Mouse (Mus musculus) small intestine, adult 2 months (tissue): ENCODE measurements at regions not wholly inside any gene's neighbourhood (a gene's known extent, or its start where the extent isn't known, plus 50 kb on each side); places are given as distances from the start of the nearest gene placed in this dataset.

Experiments used
- H3K27ac ChIP-seq: fragments of 200-500 bp; 2 replicates; pipeline ENCODE4 v1.5.1; 2012; ENCODE audit warnings: low read depth, low read length, control low read depth, inconsistent platforms; ENCODE audit not compliant: insufficient read depth
- H3K27me3 ChIP-seq: fragments of 200-500 bp; 2 replicates; pipeline ENCODE4 v1.6.1; 2012; ENCODE audit warnings: mild to moderate bottlenecking, moderate library complexity, low read length, inconsistent platforms; ENCODE audit not compliant: control insufficient read depth, insufficient read depth
- H3K36me3 ChIP-seq: fragments of 200-500 bp; 2 replicates; pipeline ENCODE4 v1.6.1; 2012; ENCODE audit warnings: mild to moderate bottlenecking, low read length, control low read depth, inconsistent platforms; ENCODE audit not compliant: control insufficient read depth, insufficient read depth
- H3K4me1 ChIP-seq: fragments of 200-500 bp; 2 replicates; pipeline ENCODE4 v1.6.1; 2012; ENCODE audit warnings: low read length, inconsistent platforms, mixed read lengths; ENCODE audit not compliant: control insufficient read depth, insufficient read depth, insufficient read length
- H3K4me3 ChIP-seq: fragments of 200-500 bp; 2 replicates; pipeline ENCODE4 v1.5.1; 2012; ENCODE audit warnings: low read depth, mild to moderate bottlenecking, control low read depth, inconsistent platforms, low read length, moderate library complexity
- CTCF ChIP-seq: fragments of 200-500 bp; IDR thresholded peaks from 2 replicates; pipeline ENCODE4 v1.5.1; 2012; ENCODE audit warnings: low read depth, mild to moderate bottlenecking, control low read depth, inconsistent platforms, low read length, moderate library complexity, mixed read lengths; ENCODE audit not compliant: insufficient replicate concordance, insufficient read length; ENCODE audit errors: extremely low read depth
- POLR2A ChIP-seq: fragments of 200-500 bp; IDR thresholded peaks from 2 replicates; pipeline ENCODE4 v1.6.1; 2012; ENCODE audit warnings: low read depth, mild to moderate bottlenecking, control low read depth, inconsistent platforms, low read length, moderate library complexity
- WGBS: fragments of 180-500 bp; shearing (Covaris S2); methylation state at CpG from one replicate; pipeline ENCODE4 v1.1.7; 2018; 5-methylcytosine and 5-hydroxymethylcytosine counted together

GRCm38 (mm10) chr6:100517662-100518061 is 153.3 kb downstream of the Shq1 start:
- H3K4me3 ChIP-seq: no peak overlapping the region
- 89% methylated on average over 6 of the region's 6 CpGs for WGBS
- no peak overlapping the region for H3K27ac ChIP-seq
- H3K27me3 ChIP-seq: no peaks in the 10 kb centered on the region
- no peaks in the 10 kb centered on the region for H3K4me1 ChIP-seq
- no peaks in the 10 kb centered on the region for H3K36me3 ChIP-seq
- TF ChIP-seq CTCF (no peak), POLR2A (no peak)

- Histone ChIP-seq H3K27ac (no peak overlapping the region), H3K36me3 (no peaks in the 10 kb centered on the region), H3K4me3 (no peak overlapping the region), H3K27me3 (no peaks in the 10 kb centered on the region), H3K4me1 (no peaks in the 10 kb centered on the region)
- no peak for TF ChIP-seq POLR2A
- peak; percentile 31; the same call in 1 of the 2 replicates for TF ChIP-seq CTCF
- 56% methylated on average over 4 of the region's 4 CpGs for WGBS
Measured at GRCm38 (mm10) chr6:100512676-100513075, 158.3 kb downstream of the Shq1 start.

- TF ChIP-seq CTCF (no peak), POLR2A (no peak)
- Histone ChIP-seq H3K27ac (no peak overlapping the region), H3K27me3 (no peaks in the 10 kb centered on the region), H3K36me3 (no peaks in the 10 kb centered on the region), H3K4me1 (no peaks in the 10 kb centered on the region), H3K4me3 (no peak overlapping the region)
- WGBS: 66% methylated on average over 4 of the region's 4 CpGs
Measured at GRCm38 (mm10) chr6:100510676-100511075, 160.3 kb downstream of the Shq1 start.

GRCm38 (mm10) chr6:100505506-100506247 is 165.3 kb downstream of the Shq1 start:
- no peaks in the 10 kb centered on the region for H3K36me3 ChIP-seq
- 72% methylated on average over 15 of the region's 15 CpGs for WGBS
- H3K27ac ChIP-seq: no peak overlapping the region
- no peak for TF ChIP-seq POLR2A
- TF ChIP-seq CTCF: no peak
- H3K27me3 ChIP-seq: no peaks in the 10 kb centered on the region
- H3K4me1 ChIP-seq: no peaks in the 10 kb centered on the region
- no peak overlapping the region for H3K4me3 ChIP-seq

GRCm38 (mm10) chr6:100502961-100503782 is 167.8 kb downstream of the Shq1 start:
- TF ChIP-seq POLR2A (no peak), CTCF (no peak)
- no peaks in the 10 kb centered on the region for H3K27me3 ChIP-seq
- no peak overlapping the region for H3K4me3 ChIP-seq
- WGBS: 56% methylated on average over 14 of the region's 14 CpGs
- no peak overlapping the region for H3K27ac ChIP-seq
- H3K36me3 ChIP-seq: no peaks in the 10 kb centered on the region
- no peaks in the 10 kb centered on the region for H3K4me1 ChIP-seq

GRCm38 (mm10) chr6:100502139-100502538 is 168.8 kb downstream of the Shq1 start:
- Histone ChIP-seq H3K36me3 (no peaks in the 10 kb centered on the region), H3K27ac (no peak overlapping the region), H3K4me1 (no peaks in the 10 kb centered on the region), H3K4me3 (no peak overlapping the region), H3K27me3 (no peaks in the 10 kb centered on the region)
- WGBS: 73% methylated on average over 6 of the region's 6 CpGs
- TF ChIP-seq CTCF: no peak
- no peak for TF ChIP-seq POLR2A

GRCm38 (mm10) chr6:100500741-100501140 is 170.2 kb downstream of the Shq1 start:
- Histone ChIP-seq H3K27me3 (no peaks in the 10 kb centered on the region), H3K4me1 (no peaks in the 10 kb centered on the region), H3K27ac (no peak overlapping the region), H3K4me3 (no peak overlapping the region), H3K36me3 (no peaks in the 10 kb centered on the region)
- TF ChIP-seq CTCF (no peak), POLR2A (no peak)
- WGBS: 83% methylated on average over 2 of the region's 2 CpGs
